Mouse (Mus musculus) midbrain, postnatal 0 days (tissue): ENCODE results near the gene Rab20. TPM values are rescaled to one million over a fixed set of nuclear protein-coding genes. Genes with fewer than 3 reads are reported as not detected.

ENCODE experiments used
- ATAC-seq: fragments of 200-750 bp; cut with Nextera tagmentation; 2 replicates; pipeline ENCODE4 v1.8.0; 2017; ENCODE audit warnings: moderate number of reproducible peaks, mild to moderate bottlenecking, moderate TSS enrichment, moderate library complexity; ENCODE audit not compliant: low FRiP score
- DNase-seq: peaks from one replicate; pipeline ENCODE4 v3.0.0-alpha.2; 2015; ENCODE audit warnings: low spot score
- H3K27ac ChIP-seq: fragments of 300-500 bp; sonication (generic); 2 replicates; pipeline ENCODE4 v1.5.1; 2014; ENCODE audit warnings: low read depth, mild to moderate bottlenecking, low read length, mixed read lengths
- H3K27me3 ChIP-seq: fragments of 300-500 bp; sonication (generic); 2 replicates; pipeline ENCODE4 v1.6.1; 2014; ENCODE audit warnings: low read length, control low read depth, mixed read lengths; ENCODE audit not compliant: insufficient read depth
- H3K36me3 ChIP-seq: fragments of 300-500 bp; sonication (generic); 2 replicates; pipeline ENCODE4 v1.6.1; 2014; ENCODE audit warnings: low read length, control low read depth, mixed read lengths; ENCODE audit not compliant: insufficient read depth
- H3K4me1 ChIP-seq: fragments of 300-500 bp; sonication (generic); 2 replicates; pipeline ENCODE4 v1.6.1; 2014; ENCODE audit warnings: mild to moderate bottlenecking, control low read depth, antibody characterized with exemption, low read length, mixed read lengths; ENCODE audit not compliant: insufficient read depth
- H3K4me2 ChIP-seq: fragments of 300-500 bp; sonication (generic); 2 replicates; pipeline ENCODE4 v1.6.1; 2014; ENCODE audit warnings: low read depth, mild to moderate bottlenecking, low read length, mixed read lengths; ENCODE audit not compliant: poor library complexity, severe bottlenecking
- H3K4me3 ChIP-seq: fragments of 300-500 bp; sonication (generic); 2 replicates; pipeline ENCODE4 v1.5.1; 2014; ENCODE audit warnings: low read depth, mild to moderate bottlenecking, low read length, moderate library complexity
- H3K9ac ChIP-seq: fragments of 300-500 bp; sonication (generic); replicated peaks from 2 replicates; pipeline ENCODE4 v1.6.1; 2014; ENCODE audit warnings: mild to moderate bottlenecking, low read length, moderate library complexity, mixed read lengths; ENCODE audit not compliant: poor library complexity, severe bottlenecking
- H3K9me3 ChIP-seq: fragments of 300-500 bp; sonication (generic); 2 replicates; pipeline ENCODE4 v1.6.1; 2016; ENCODE audit warnings: low read length, control low read depth
- CTCF ChIP-seq: IDR thresholded peaks from 2 replicates; pipeline ENCODE4 v1.5.1; 2016; ENCODE audit warnings: antibody characterized with exemption, mild to moderate bottlenecking
- WGBS: fragments of 180-500 bp; shearing (Covaris S2); extraction: QIAGEN DNeasy Blood & Tissue Kit; methylation state at CpG from one replicate; pipeline ENCODE4 v1.1.7; 2014; 5-methylcytosine and 5-hydroxymethylcytosine counted together
- polyA plus RNA-seq: library from polyadenylated mRNA; unstranded; fragments of >200 nt; fragmentation: Nextera tagmentation; extraction: Ambion mirVana; gene quantifications from 2 replicates; pipeline ENCODE4 v1.2.1, GENCODE M21; 2015
- total RNA-seq: library from RNA; depleted of rRNA; stranded (reverse); fragments of >200 nt; gene quantifications from 2 replicates; pipeline ENCODE4 v1.2.3, GENCODE M21; 2014

Rab20 gene
- total and polyA plus RNA-seq, 2 experiments from 2014 or later = 0.60 to 0.72 TPM

DNA sequence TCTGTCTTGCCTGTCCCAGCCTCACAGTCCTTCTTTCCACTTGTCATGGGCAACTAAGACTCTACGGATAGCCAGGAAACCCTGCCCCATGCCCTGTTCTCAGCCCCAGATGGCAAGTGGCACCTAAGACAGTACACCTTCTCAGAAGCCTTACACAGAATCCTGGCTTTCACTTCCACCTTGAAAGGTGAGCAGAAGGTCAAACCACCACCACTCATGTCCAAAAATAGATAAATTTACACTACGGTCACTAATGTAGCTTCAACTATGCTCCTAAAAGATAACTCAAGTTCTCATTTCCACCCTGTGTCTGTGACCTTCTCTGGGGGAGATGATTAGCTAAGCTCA is 15.0 kb downstream of the Rab20 start:
- Histone ChIP-seq H3K4me1 (no peaks in the 10 kb centered on the region), H3K27ac (no peak overlapping the region), H3K4me3 (no peak overlapping the region), H3K9ac (no peak overlapping the region), H3K4me2 (no peak overlapping the region), H3K9me3 (no peaks in the 10 kb centered on the region), H3K27me3 (no peaks in the 10 kb centered on the region), H3K36me3 (no peaks in the 10 kb centered on the region)
- 94% methylated on average over 2 of the region's 2 CpGs for WGBS
- ATAC-seq (no peak), DNase-seq (no peak)
- TF ChIP-seq CTCF = no peak

GRCm38 (mm10) chr8:11462641-11463040 is 15.9 kb downstream of the Rab20 start:
- Histone ChIP-seq H3K9me3 (no peaks in the 10 kb centered on the region), H3K4me1 (no peaks in the 10 kb centered on the region), H3K27ac (no peak overlapping the region), H3K9ac (no peak overlapping the region), H3K36me3 (no peaks in the 10 kb centered on the region), H3K4me2 (no peak overlapping the region), H3K27me3 (no peaks in the 10 kb centered on the region), H3K4me3 (no peak overlapping the region)
- ATAC-seq (no peak), DNase-seq (no peak)
- WGBS = 90% methylated on average over 4 of the region's 4 CpGs
- TF ChIP-seq CTCF = no peak

GRCm38 (mm10) chr8:11461847-11462246 is 16.7 kb downstream of the Rab20 start:
- Histone ChIP-seq H3K27ac (no peak overlapping the region), H3K4me3 (no peak overlapping the region)
- WGBS = 70% methylated on average over 2 of the region's 2 CpGs

DNA sequence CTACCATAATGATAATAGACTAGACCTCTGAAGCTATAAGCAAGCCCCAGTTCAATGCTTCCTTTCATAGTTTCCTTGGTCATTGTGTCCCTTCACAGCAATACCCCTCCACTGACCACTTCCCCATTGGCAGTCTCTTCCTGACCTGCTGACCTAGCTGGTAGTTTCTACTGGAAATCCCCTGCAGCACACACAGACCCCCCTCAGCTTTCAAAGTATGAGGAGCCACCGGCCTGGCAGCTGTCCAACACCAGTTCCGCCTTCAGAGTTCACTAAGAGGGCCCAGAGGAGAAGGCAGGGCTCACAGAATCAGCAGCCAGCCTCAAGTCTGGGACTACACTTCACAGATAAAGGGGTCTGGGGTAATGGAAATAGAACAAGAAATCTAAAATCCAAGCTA is 17.6 kb downstream of the Rab20 start:
- ATAC-seq = no peak
- no peak for TF ChIP-seq CTCF
- 43% methylated on average over 2 of the region's 2 CpGs for WGBS
- no peak overlapping the region for H3K4me3 ChIP-seq
- no peak overlapping the region for H3K4me2 ChIP-seq
- H3K4me1 ChIP-seq = no peaks in the 10 kb centered on the region
- no peaks in the 10 kb centered on the region for H3K27me3 ChIP-seq
- H3K9me3 ChIP-seq = no peaks in the 10 kb centered on the region
- DNase-seq = no peak
- no peak overlapping the region for H3K9ac ChIP-seq
- H3K27ac ChIP-seq = no peak overlapping the region
- no peaks in the 10 kb centered on the region for H3K36me3 ChIP-seq

More at GRCm38 (mm10) chr8:11461847-11462246, 16.7 kb downstream of the Rab20 start:
- no peaks in the 10 kb centered on the region for H3K36me3 ChIP-seq
- ATAC-seq (no peak), DNase-seq (no peak)
- TF ChIP-seq CTCF = no peak
- no peak overlapping the region for H3K4me2 ChIP-seq
- H3K4me1 ChIP-seq = no peaks in the 10 kb centered on the region
- H3K9ac ChIP-seq = no peak overlapping the region
- no peaks in the 10 kb centered on the region for H3K27me3 ChIP-seq
- no peaks in the 10 kb centered on the region for H3K9me3 ChIP-seq

DNA sequence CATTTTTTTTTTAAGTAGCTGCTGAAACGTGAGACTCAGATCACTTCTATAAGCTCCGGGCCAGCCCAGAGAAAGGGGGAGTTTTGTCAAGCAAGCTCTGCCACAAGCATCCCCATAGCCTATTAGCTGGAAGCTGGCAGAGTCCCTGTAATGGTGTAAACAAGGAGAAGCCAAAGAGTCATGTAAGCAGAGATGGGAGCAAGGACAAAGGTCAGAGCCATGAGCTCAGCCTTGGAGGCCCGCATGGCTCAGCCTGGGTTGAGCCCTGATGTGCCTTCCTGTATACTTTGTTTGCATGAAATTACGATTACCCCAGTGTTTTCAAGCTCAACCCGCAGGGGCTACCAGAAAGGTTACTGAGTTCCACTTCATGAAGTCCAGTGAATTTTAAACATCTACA is 19.5 kb downstream of the Rab20 start:
- Histone ChIP-seq H3K36me3 (no peaks in the 10 kb centered on the region), H3K27ac (no peak overlapping the region), H3K4me1 (no peaks in the 10 kb centered on the region), H3K27me3 (no peaks in the 10 kb centered on the region), H3K4me2 (no peak overlapping the region), H3K4me3 (no peak overlapping the region), H3K9ac (no peak overlapping the region), H3K9me3 (no peaks in the 10 kb centered on the region)
- DNase-seq (no peak), ATAC-seq (no peak)
- WGBS = 70% methylated on average over 5 of the region's 5 CpGs
- TF ChIP-seq CTCF = no peak

GRCm38 (mm10) chr8:11457981-11458836 is 20.3 kb downstream of the Rab20 start:
- Histone ChIP-seq H3K4me1 (no peaks in the 10 kb centered on the region), H3K27ac (no peak overlapping the region), H3K36me3 (no peaks in the 10 kb centered on the region), H3K27me3 (no peaks in the 10 kb centered on the region), H3K4me3 (no peak overlapping the region), H3K4me2 (no peak overlapping the region), H3K9me3 (no peaks in the 10 kb centered on the region), H3K9ac (no peak overlapping the region)
- DNase-seq (no peak), ATAC-seq (no peak)
- no peak for TF ChIP-seq CTCF
- 58% methylated on average over 11 of the region's 12 CpGs for WGBS
